13 mouse cellular contexts compared by ENCODE assay signal in genomic region chr14:56366712-56367111, GRCm38 (mm10). TPM values are rescaled to one million over a fixed set of nuclear protein-coding genes. Genes with fewer than 3 reads are reported as not detected.
DNase-seq lines count a peak whose midpoint lies in the region; ATAC-seq lines count a peak whose summit lies in the region.
"Had no signal": no experiment of that assay in that cellular context is flagged by ENCODE, and none has a peak within 500 bp of the region (broad histone marks: within the 10 kb centered on the region; RNA-seq: fewer than 3 reads in every experiment).

No protein-coding gene starts in this region.

- no peak overlapping the region for H3K9ac ChIP-seq in heart, embryonic 14.5 days (ENCODE audit: low read length)

- H3K36me3 ChIP-seq in heart, embryonic 14.5 days (ENCODE audit: control insufficient read depth, insufficient read depth, low read length): no peaks in the 10 kb centered on the region

- ATAC-seq in heart, embryonic 14.5 days (ENCODE audit: insufficient number of reproducible peaks, insufficient read depth, low FRiP score, low read depth): no peak
- ATAC-seq in erythroblast, adult 5-6 weeks (replicated peaks; ENCODE audit: low FRiP score, poor library complexity, severe bottlenecking): no peak

- 21% methylated on average over 15 of the region's 15 CpGs for WGBS in heart, embryonic 14.5 days

- H3K4me3 ChIP-seq in heart, embryonic 14.5 days (ENCODE audit: control insufficient read depth in 1 of 2, insufficient read depth in 1 of 2, low read depth in 1 of 2, low read length in 2 of 2): no peak overlapping the region
- H3K4me3 ChIP-seq: myocyte had no signal

- peaks cover 58% of the 10 kb centered on the region for H3K27me3 ChIP-seq in heart, embryonic 14.5 days (ENCODE audit: control insufficient read depth, insufficient read depth, low read length)

- peaks cover 0 to 9% of the 10 kb centered on the region in 2 experiments; a peak in 3 of 4 replicates for H3K4me1 ChIP-seq in heart, embryonic 14.5 days (ENCODE audit: control insufficient read depth in 2 of 2, insufficient read depth in 2 of 2, low read length in 2 of 2)

- H3K27ac ChIP-seq in heart, embryonic 14.5 days (replicated peaks in 1 of 2; ENCODE audit: control insufficient read depth in 1 of 2, insufficient read depth in 1 of 2, low read depth in 2 of 2, low read length in 2 of 2): no peak overlapping the region

- H3K4me2 ChIP-seq in heart, embryonic 14.5 days (ENCODE audit: low read length): peak overlapping the region; percentile 21; the same call in 1 of the 2 replicates

- DNase-seq in heart, adult 18-20 months: no peak
- DNase-seq in ovary, adult 18-20 months (ENCODE audit: low spot score): peak; percentile 19
- DNase-seq in ovary, postnatal 36 days (ENCODE audit: low spot score): no peak
- DNase-seq in kidney, adult 9 months: peak; percentile 75
- DNase-seq in lung, postnatal 14 days: peak; percentile 15
- no peak for DNase-seq in thymus, postnatal 25 days
- DNase-seq: thymus, postnatal 36 days had no signal

- H3K9me3 ChIP-seq in heart, embryonic 14.5 days (ENCODE audit: control insufficient read depth, low read length): no peaks in the 10 kb centered on the region

RNA-seq across cellular contexts. Expression of gene Atp12a, which starts 1.8 kb away (rescaled TPM):
- not detected in 2 replicates for polyA plus RNA-seq in heart, embryonic 14.5 days (2014; fragmentation: Nextera tagmentation; extraction: Ambion mirVana)
- total RNA-seq in heart, adult 18-20 months (2021): not detected
- not detected in 2 replicates for total RNA-seq in erythroblast, adult 5-6 weeks (2015; ENCODE audit: low replicate concordance)
- not detected in 2 replicates for total RNA-seq in erythroblast, adult 5-6 weeks (2017; ENCODE audit: low replicate concordance)
- total RNA-seq: gastrocnemius, adult 18-20 months; hematopoietic stem cell, adult 5-6 weeks; megakaryocyte, adult 5-6 weeks had no signal
- polyA plus RNA-seq: myocyte had no signal

RNA-seq across cellular contexts. Expression of gene Rnf17, which starts 35.7 kb away (rescaled TPM):
- polyA plus RNA-seq in heart, embryonic 14.5 days (2014; fragmentation: Nextera tagmentation; extraction: Ambion mirVana): 3.6 and 3.7 TPM in 2 replicates
- under 1 TPM; 0.51 to 0.57 TPM for total RNA-seq in heart, adult 18-20 months (2021)
- total RNA-seq in erythroblast, adult 5-6 weeks (2015; ENCODE audit: low replicate concordance): not detected in 2 replicates
- 5.4 TPM in 1 of 2 replicates, not detected in the other for total RNA-seq in erythroblast, adult 5-6 weeks (2017; ENCODE audit: low replicate concordance)
- polyA plus RNA-seq: myocyte had no signal

Comparison
In these comparisons a context has a peak if more than half of its experiments do, and no peak if none do; other contexts are left out.
1. DNase-seq: peak in ovary, adult 18-20 months (single experiment), kidney, adult 9 months (single experiment) and lung, postnatal 14 days (single experiment); none in heart, adult 18-20 months (0 of 2), ovary, postnatal 36 days (single experiment) and thymus, postnatal 25 days (single experiment).